Mouse (Mus musculus): ENCODE results near the gene U2surp. TPM values are rescaled to one million over a fixed set of nuclear protein-coding genes. Genes with fewer than 3 reads are reported as not detected.

The U2surp gene
- polyA plus RNA-seq, 1 experiment from 2014 or later: 107 TPM

DNA sequence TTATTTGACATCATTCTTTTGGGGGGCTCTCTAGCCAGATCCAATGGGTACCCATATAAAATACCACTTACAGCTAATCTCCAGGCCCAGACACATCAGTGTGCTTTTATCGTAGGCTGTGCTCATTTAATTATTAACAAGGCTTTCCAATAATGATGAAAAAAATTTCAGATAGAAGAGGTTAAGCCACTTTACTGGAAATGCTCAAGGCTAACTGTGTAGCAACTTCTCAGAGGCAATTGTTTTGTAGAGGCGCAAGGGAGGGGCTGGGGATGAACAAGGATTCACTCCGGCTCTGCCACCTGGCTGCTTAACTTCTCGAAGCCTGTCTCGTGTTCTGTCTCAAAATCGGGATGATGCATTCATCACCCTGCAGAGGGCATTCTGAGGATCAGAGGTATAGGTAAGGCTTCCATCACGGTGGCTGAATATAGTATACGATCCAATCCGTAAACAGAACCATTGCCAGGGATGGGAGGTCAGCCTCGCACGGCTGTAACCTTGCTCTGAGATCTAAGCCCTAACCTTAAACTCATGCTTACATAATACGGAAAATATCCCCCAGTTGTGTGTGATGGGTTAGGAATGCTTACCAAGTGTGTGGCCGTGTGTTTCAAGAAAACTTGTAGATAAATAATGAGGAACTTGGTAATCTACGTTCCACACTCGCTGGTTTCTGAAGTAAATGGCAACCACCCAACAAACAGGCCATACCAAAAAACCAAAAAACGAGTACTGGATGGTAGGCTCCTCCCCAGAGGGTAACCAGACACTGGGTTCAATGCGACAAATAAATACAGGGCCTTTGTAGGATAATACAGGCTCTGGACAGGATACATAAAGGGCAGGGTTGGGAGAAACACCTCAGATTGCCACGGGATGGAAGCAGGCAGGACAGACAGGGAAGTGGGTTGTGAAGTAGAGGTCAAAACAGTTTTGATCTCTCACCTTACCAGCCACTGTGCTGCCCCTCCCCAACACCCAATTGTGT is 42.7 kb upstream of the U2surp start:
- H3K9me3 ChIP-seq (ENCODE audit: control insufficient read depth, low read length): no peaks in the 10 kb centered on the region
- ATAC-seq: no peak
- no peak overlapping the region for H3K9ac ChIP-seq (ENCODE audit: low read depth, low read length)
- no peak overlapping the region for H3K4me2 ChIP-seq (ENCODE audit: low read length)
- 84% methylated on average over 18 of the region's 18 CpGs for WGBS
- H3K27me3 ChIP-seq (replicated peaks; ENCODE audit: control insufficient read depth, insufficient read depth, low read length): no peaks in the 10 kb centered on the region; the same call in 1 of the 2 replicates
- peaks cover 5% of the 10 kb centered on the region for H3K4me1 ChIP-seq (ENCODE audit: control insufficient read depth, insufficient read depth, low read depth, low read length)
- no peaks in the 10 kb centered on the region for H3K36me3 ChIP-seq (ENCODE audit: control insufficient read depth, insufficient read depth, low read length)
- no peak overlapping the region for H3K27ac ChIP-seq (ENCODE audit: low read depth, low read length)
- no peak overlapping the region for H3K4me3 ChIP-seq (ENCODE audit: low read length)

DNA sequence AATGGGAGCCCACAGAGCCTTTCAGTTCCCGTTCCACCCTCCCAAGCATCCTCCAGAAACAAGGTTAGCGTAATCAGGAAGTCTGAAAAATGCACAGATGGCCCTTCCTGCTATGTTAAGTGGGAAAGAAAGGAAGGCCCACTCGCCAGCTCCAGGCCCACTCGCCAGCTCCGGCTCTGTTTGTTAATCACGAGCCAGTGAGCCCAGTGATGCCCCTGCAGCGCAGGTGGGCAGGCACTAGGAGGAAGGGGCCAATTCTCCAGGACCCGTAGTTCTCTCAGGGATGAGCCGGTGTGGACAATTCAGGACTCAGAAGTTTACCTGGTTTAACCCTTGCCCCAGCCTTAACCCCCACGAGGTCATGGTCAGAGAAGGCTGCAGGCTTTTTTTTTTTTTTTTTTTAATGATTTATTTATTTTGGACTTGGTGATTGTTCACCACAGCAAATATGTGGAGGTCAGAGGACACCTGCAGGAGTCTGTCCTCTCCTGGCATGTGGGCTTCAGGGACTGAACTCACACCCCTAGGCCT is 40.4 kb upstream of the U2surp start:
- H3K4me2 ChIP-seq (ENCODE audit: low read length): no peak overlapping the region
- H3K27ac ChIP-seq (ENCODE audit: low read depth, low read length): no peak overlapping the region
- H3K27me3 ChIP-seq (replicated peaks; ENCODE audit: control insufficient read depth, insufficient read depth, low read length): no peaks in the 10 kb centered on the region; the same call in 1 of the 2 replicates
- 66% methylated on average over 10 of the region's 10 CpGs for WGBS
- H3K9ac ChIP-seq (ENCODE audit: low read depth, low read length): no peak overlapping the region
- no peak for ATAC-seq
- H3K36me3 ChIP-seq (ENCODE audit: control insufficient read depth, insufficient read depth, low read length): no peaks in the 10 kb centered on the region
- H3K4me1 ChIP-seq (ENCODE audit: control insufficient read depth, insufficient read depth, low read depth, low read length): no peaks in the 10 kb centered on the region
- H3K4me3 ChIP-seq (ENCODE audit: low read length): no peak overlapping the region
- H3K9me3 ChIP-seq (ENCODE audit: control insufficient read depth, low read length): no peaks in the 10 kb centered on the region

DNA sequence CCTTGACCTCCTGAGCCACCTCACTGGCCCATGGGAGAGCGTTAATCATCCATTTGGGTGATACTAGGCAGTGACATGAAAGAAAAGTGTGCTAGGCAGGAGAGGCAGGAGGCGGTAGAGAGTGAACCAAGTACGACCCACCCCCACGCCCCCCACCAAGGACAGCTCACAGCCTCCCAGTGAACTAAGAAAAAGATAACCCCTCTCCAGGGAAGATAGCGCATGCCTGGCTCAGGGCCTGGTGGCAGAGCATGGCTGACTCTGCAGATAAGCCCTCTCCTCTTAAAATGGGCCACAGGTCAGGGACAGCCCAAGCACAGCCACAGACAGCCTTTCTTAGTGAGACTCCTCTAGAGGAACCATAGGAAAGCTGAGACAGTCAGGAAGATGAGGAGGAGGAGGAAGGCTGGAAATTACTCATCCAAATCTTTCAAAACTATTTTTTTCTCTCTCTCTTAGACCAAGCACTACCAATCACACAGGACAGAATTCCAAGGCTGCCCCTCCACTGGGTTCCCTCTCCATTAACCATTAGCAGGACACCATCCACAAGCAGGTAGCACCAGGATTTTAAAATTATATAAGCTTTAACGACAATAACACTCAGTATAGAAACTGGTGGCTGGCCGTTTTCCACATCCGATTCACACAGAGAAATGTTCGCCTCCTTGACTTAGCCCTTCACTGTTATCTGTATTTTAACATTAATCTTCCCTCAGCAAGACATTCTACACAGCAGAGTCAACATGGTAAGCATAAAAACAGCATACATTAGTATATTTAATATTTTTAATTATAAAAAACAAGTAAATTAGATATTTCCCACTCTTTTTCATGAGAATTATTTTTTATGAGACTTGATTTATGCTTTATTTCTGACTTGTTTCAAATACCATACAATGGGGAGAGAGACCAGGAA is 39.3 kb upstream of the U2surp start:
- 72% methylated on average over 9 of the region's 9 CpGs for WGBS
- Histone ChIP-seq H3K4me2 (ENCODE audit: low read length) (no peak overlapping the region), H3K27ac (ENCODE audit: low read depth, low read length) (no peak overlapping the region), H3K4me1 (ENCODE audit: control insufficient read depth, insufficient read depth, low read depth, low read length) (no peaks in the 10 kb centered on the region), H3K9ac (ENCODE audit: low read depth, low read length) (no peak overlapping the region), H3K9me3 (ENCODE audit: control insufficient read depth, low read length) (no peaks in the 10 kb centered on the region), H3K4me3 (ENCODE audit: low read length) (no peak overlapping the region), H3K36me3 (ENCODE audit: control insufficient read depth, insufficient read depth, low read length) (no peaks in the 10 kb centered on the region), H3K27me3 (replicated peaks; ENCODE audit: control insufficient read depth, insufficient read depth, low read length) (no peaks in the 10 kb centered on the region)
- ATAC-seq: no peak

DNA sequence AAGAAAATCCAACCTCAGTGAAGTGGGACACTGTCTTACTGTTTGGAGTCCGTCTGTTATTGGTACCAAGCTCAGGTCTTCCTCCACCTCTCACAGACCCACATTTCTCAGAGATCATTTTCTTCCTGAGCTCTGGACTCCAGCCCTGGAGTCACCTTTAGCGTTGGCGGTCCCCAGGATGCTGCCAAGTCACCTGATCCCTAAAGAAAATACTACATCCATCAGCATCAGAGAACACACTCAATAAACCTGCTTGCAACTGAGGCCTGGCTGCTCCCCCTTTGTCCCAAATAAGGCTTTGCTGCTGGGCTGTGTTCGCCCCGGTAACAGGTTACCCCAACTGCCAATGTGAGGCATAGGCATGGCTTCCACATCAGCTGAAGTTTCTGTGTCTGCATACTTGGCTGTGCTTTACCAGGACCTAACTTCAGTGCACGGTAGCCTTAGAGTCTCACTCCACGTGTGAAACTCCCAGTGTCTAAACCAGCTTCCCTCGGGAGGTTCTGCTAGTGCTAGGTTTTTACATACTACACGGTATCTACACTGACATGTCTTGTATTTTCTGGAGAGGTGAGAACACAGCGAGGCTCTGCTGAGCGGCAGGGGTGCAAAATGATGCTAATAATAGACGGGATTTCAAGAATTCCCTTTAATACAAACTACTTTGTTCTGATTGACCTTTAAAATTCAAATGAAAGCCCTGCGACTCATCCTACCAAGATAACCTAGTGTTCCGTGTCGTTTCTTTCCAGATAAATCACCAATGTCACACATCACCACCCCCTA is 38.0 kb upstream of the U2surp start:
- Histone ChIP-seq H3K4me3 (ENCODE audit: low read length) (no peak overlapping the region), H3K4me1 (ENCODE audit: control insufficient read depth, insufficient read depth, low read depth, low read length) (no peaks in the 10 kb centered on the region), H3K36me3 (ENCODE audit: control insufficient read depth, insufficient read depth, low read length) (no peaks in the 10 kb centered on the region), H3K27me3 (replicated peaks; ENCODE audit: control insufficient read depth, insufficient read depth, low read length) (no peaks in the 10 kb centered on the region), H3K9ac (ENCODE audit: low read depth, low read length) (no peak overlapping the region), H3K9me3 (ENCODE audit: control insufficient read depth, low read length) (no peaks in the 10 kb centered on the region), H3K27ac (ENCODE audit: low read depth, low read length) (no peak overlapping the region), H3K4me2 (ENCODE audit: low read length) (no peak overlapping the region)
- WGBS: 58% methylated on average over 15 of the region's 15 CpGs
- ATAC-seq: no peak

DNA sequence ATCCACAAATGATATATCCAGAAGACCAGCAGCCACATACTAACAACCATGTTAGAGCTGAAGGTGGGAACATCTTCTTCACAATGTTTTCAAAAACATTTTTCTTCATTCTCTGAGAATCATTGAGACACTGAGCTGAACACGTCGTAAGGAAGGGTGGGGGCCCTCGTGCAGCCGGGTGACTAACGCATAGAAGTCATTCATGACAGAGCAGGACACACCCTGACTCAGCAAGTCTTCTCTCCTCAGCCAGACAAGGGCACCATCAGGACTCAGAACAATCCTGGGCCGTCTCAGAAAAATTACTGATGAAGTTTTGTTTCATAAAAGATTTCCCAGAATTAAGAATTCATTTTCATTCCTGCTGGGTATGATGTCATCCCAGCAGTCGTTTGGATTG is 34.9 kb upstream of the U2surp start:
- Histone ChIP-seq H3K36me3 (ENCODE audit: control insufficient read depth, insufficient read depth, low read length) (no peaks in the 10 kb centered on the region), H3K27ac (ENCODE audit: low read depth, low read length) (no peak overlapping the region), H3K4me3 (ENCODE audit: low read length) (no peak overlapping the region), H3K27me3 (replicated peaks; ENCODE audit: control insufficient read depth, insufficient read depth, low read length) (no peaks in the 10 kb centered on the region), H3K9ac (ENCODE audit: low read depth, low read length) (no peak overlapping the region), H3K4me1 (ENCODE audit: control insufficient read depth, insufficient read depth, low read depth, low read length) (no peaks in the 10 kb centered on the region; the same call in 1 of the 2 replicates), H3K9me3 (ENCODE audit: control insufficient read depth, low read length) (no peaks in the 10 kb centered on the region), H3K4me2 (ENCODE audit: low read length) (no peak overlapping the region)
- WGBS: 57% methylated on average over 7 of the region's 7 CpGs
- ATAC-seq: no peak

DNA sequence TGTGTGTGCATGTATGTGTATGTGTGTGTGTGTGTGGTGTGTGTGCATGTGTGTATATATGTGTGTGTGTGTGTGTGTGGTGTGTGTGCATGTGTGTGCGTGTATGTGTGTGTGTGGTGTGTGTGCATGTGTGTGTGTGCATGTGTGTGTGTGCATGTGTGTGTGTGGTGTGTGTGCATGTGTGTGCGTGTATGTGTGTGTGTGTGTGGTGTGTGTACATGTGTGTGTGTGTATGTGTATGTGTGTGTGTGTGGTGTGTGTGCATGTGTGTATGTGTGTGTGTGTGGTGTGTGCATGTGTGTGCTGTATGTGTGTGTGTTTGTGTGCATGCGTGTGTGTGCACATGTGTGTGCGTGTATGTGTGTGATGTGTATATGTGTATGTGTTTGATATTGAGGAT is 32.8 kb upstream of the U2surp start:
- Histone ChIP-seq H3K27me3 (replicated peaks; ENCODE audit: control insufficient read depth, insufficient read depth, low read length) (no peaks in the 10 kb centered on the region), H3K4me3 (ENCODE audit: low read length) (no peak overlapping the region), H3K4me1 (ENCODE audit: control insufficient read depth, insufficient read depth, low read depth, low read length) (no peaks in the 10 kb centered on the region; the same call in 1 of the 2 replicates), H3K9me3 (ENCODE audit: control insufficient read depth, low read length) (no peaks in the 10 kb centered on the region), H3K9ac (ENCODE audit: low read depth, low read length) (no peak overlapping the region), H3K4me2 (ENCODE audit: low read length) (no peak overlapping the region), H3K27ac (ENCODE audit: low read depth, low read length) (no peak overlapping the region), H3K36me3 (ENCODE audit: control insufficient read depth, insufficient read depth, low read length) (no peaks in the 10 kb centered on the region)
- WGBS: 93% methylated on average over 4 of the region's 4 CpGs
- ATAC-seq: no peak

DNA sequence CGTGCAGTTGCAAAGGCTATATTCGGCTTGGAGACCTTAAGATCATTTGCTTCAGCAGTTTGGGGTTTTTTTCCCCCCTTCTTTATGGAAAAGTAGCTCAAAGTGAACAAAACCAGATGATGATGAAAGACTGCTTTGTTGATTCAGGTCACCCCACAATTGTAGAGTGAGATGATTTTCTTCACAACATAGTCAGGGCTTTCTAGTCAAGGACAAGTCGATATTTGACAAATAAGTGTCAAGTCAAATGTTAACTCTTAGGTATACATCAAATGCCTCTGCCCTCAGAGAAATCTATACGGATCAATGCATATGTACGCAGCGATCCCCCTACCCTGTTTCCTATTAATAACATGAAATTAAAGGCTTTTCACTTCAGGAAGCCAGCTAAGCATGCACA is 30.7 kb upstream of the U2surp start:
- no peaks in the 10 kb centered on the region for H3K27me3 ChIP-seq (replicated peaks; ENCODE audit: control insufficient read depth, insufficient read depth, low read length)
- no peak for ATAC-seq
- 82% methylated on average over 6 of the region's 6 CpGs for WGBS
- H3K4me3 ChIP-seq (ENCODE audit: low read length): no peak overlapping the region
- no peaks in the 10 kb centered on the region; the same call in 1 of the 2 replicates for H3K4me1 ChIP-seq (ENCODE audit: control insufficient read depth, insufficient read depth, low read depth, low read length)
- no peak overlapping the region for H3K27ac ChIP-seq (ENCODE audit: low read depth, low read length)
- no peaks in the 10 kb centered on the region for H3K9me3 ChIP-seq (ENCODE audit: control insufficient read depth, low read length)
- no peak overlapping the region for H3K9ac ChIP-seq (ENCODE audit: low read depth, low read length)
- no peaks in the 10 kb centered on the region for H3K36me3 ChIP-seq (ENCODE audit: control insufficient read depth, insufficient read depth, low read length)
- H3K4me2 ChIP-seq (ENCODE audit: low read length): no peak overlapping the region

DNA sequence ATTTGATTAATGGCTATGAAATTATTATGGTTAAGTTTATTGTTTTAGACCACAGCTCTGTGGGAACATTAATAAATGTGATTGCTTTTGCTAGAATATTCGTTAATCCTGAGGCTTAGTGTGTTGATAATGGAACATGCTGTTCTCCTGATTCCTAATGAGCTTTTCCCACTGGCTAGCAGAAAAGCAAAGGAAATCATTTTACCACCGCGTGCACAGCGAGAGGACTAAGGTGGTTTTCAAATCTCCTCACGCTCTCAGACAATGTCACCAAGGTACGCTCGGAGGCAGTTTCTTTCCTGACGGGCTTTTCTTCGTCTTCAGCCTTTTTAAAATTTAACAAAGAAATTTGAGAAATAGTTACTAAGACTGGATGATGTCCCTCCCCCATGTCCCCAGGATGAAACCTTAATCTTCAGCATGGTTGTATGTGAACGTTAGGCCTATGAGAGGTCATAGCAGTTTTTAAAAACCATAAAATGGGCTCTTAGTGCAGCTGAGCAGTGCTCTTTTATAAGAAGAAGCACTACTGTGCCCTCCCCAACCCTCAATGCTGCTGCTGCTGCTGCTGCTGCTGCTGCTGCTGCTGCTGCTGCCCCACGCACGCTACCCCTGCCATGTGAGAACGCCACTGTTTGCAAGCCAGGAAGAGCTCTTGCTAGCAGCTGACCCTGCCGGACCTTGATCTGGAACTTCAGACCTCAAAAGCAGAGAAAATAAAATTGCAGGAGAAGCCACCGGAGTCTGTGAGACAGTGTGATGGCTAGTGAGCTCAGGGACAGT is 30.0 kb upstream of the U2surp start:
- no peak for ATAC-seq
- 60% methylated on average over 15 of the region's 15 CpGs for WGBS
- H3K27me3 ChIP-seq (replicated peaks; ENCODE audit: control insufficient read depth, insufficient read depth, low read length): no peaks in the 10 kb centered on the region
- no peaks in the 10 kb centered on the region for H3K9me3 ChIP-seq (ENCODE audit: control insufficient read depth, low read length)
- peak overlapping the region; percentile 39; the same call in 1 of the 2 replicates for H3K27ac ChIP-seq (ENCODE audit: low read depth, low read length)
- H3K4me3 ChIP-seq (ENCODE audit: low read length): no peak overlapping the region
- no peaks in the 10 kb centered on the region; the same call in 1 of the 2 replicates for H3K4me1 ChIP-seq (ENCODE audit: control insufficient read depth, insufficient read depth, low read depth, low read length)
- no peaks in the 10 kb centered on the region for H3K36me3 ChIP-seq (ENCODE audit: control insufficient read depth, insufficient read depth, low read length)
- no peak overlapping the region for H3K9ac ChIP-seq (ENCODE audit: low read depth, low read length)
- H3K4me2 ChIP-seq (ENCODE audit: low read length): no peak overlapping the region
